Mouse (Mus musculus): ENCODE results near the gene Tmem170.

DNA sequence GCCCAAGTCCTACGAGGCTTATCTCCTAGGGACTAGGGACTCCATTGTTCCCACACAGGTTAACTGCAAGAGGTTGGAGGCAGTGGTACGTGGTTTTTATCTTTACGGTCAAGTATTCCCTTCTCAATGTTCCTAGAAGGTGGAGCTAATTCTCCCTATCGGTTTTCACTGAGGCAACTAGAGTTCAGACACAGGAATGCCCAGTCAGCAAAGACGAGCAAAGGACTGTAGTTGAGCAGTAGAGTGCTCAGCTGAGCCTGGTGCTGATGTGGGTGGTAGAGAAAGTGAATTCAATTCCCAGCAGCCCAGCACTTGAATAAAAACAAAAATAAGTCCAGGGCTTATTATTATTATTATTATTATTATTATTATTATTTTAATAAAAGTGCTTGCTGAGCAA is 16.1 kb upstream of the Tmem170 start:
- TF ChIP-seq CTCF (IDR thresholded peaks at IDR 0.05; ENCODE audit: control insufficient read depth, insufficient read depth, insufficient read length) (no peak), MYOG (IDR thresholded peaks at IDR 0.05; ENCODE audit: control insufficient read depth, extremely low read depth, insufficient read length) (no peak)
